Mouse (Mus musculus): ENCODE data around the gene Hs3st3a1. TPM values are rescaled to one million over a fixed set of nuclear protein-coding genes. Genes with fewer than 3 reads are reported as not detected.

Gene Hs3st3a1
- total RNA-seq (2021) (under 1 TPM; 0.31 to 0.45 TPM), polyA plus RNA-seq (2012; rRNA removed) (0.32 and 0.35 TPM in 2 replicates)
- long read RNA-seq: 0 reads

DNA sequence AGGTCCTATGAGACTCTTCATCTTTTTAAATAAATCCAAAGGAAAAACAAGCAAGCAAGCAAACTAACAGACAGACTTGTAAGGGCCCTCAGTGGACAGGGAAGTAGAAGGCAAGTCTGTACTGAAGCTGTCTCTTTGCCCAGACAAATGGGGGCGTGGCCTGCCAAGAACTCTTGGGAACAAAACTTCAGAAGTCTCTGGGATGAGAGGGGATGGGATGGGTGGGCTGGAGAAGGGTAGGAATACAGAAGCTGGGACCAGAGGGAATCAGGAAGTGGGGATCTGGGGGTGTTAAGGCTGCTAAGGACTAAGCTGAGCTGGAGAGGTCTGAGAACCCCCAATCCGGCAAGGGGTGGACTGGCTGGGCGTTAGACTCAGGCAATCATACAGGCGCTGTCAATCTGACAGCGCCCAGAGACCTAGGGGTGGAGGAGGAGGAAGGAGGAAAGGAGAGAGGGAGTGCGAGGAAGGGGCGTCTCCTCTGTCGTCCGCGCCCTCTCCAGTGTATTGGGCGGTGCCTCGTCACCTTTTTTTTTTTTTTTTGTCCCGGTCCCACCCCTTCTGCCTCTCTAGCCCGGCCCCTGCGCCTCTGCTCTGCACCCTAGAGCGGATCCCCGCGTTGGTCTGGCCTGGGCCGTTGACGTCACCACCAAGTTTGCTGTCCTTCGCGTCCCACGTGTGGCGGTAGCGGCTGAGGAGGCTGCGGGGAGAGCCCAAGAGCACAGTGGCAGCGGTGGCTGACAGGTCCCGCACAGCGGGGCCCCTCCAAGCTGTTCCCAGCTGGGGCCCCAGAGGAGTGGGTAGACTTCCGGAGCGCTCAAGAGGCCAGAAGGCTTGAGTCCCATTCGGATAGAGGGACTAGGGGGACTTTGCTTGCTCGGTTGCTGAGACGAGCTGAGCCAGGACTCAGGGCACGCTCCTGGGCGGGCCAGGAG lies at the start of gene Hs3st3a1:
TSS of gene Hs3st3a1 (plus strand) at position 722 of the 935 bp plus-strand sequence.
- no peaks in the 10 kb centered on the region; the same call in 1 of the 2 replicates for H3K4me1 ChIP-seq (ENCODE audit: control insufficient read depth, insufficient read depth, low read length)
- H3K36me3 ChIP-seq (ENCODE audit: control insufficient read depth, insufficient read depth, low read length): no peaks in the 10 kb centered on the region
- TF ChIP-seq EP300 (IDR thresholded peaks at IDR 0.05; ENCODE audit: insufficient read depth, low read depth, low read length): no peak
- TF ChIP-seq POLR2A (IDR thresholded peaks at IDR 0.05; ENCODE audit: insufficient read depth, low read depth, low read length): peak; percentile 66
- peaks cover 12% of the 10 kb centered on the region for H3K27me3 ChIP-seq (ENCODE audit: control insufficient read depth, insufficient read depth, low read length)
- no peaks in the 10 kb centered on the region for H3K79me2 ChIP-seq (replicated peaks; ENCODE audit: control insufficient read depth, insufficient read depth, low read length)
- DNase-seq: peak; percentile 78 to 81
- 1% methylated on average over 31 of the region's 36 CpGs for WGBS
- peak within 1 kb of the TSS; percentile 78 for H3K9ac ChIP-seq (ENCODE audit: low read depth, low read length)
- H3K4me3 ChIP-seq: peak within 1 kb of the TSS; percentile 51
- peak within 1 kb of the TSS; percentile 52 for H3K27ac ChIP-seq
- intact Hi-C loops (cut with DNase I): no loop called here

DNA sequence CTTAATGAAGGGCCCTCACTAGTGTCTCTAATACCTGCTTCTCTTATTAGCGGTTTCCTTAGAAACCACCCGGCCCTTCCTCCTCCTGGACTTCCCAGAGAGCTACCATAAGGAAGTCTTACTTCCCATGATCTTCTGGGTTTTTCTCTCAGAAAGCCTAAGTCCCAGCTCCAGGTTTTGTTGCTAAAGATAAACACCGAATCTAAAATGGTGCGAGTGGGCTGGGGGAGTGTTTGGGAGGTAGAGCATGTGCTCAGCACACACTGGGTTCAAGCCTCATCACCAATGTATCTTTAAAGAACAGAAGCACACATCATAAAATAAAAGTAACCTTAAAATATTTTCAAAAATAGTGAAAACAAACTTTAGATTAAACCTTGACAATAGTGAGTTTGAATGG lies 48.8 kb upstream of the Hs3st3a1 start:
- no peak for TF ChIP-seq POLR2A (IDR thresholded peaks at IDR 0.05; ENCODE audit: insufficient read depth, low read depth, low read length)
- TF ChIP-seq EP300 (IDR thresholded peaks at IDR 0.05; ENCODE audit: insufficient read depth, low read depth, low read length): no peak
- TF ChIP-seq CTCF (IDR thresholded peaks at IDR 0.05): no peak
- WGBS: 82% methylated on average over 4 of the region's 4 CpGs
- DNase-seq: no peak
- Histone ChIP-seq H3K27ac (no peak overlapping the region), H3K27me3 (ENCODE audit: control insufficient read depth, insufficient read depth, low read length) (no peaks in the 10 kb centered on the region), H3K4me1 (ENCODE audit: control insufficient read depth, insufficient read depth, low read length) (no peaks in the 10 kb centered on the region), H3K4me3 (no peak overlapping the region), H3K79me2 (replicated peaks; ENCODE audit: control insufficient read depth, insufficient read depth, low read length) (no peaks in the 10 kb centered on the region), H3K36me3 (ENCODE audit: control insufficient read depth, insufficient read depth, low read length) (no peaks in the 10 kb centered on the region), H3K9ac (ENCODE audit: low read depth, low read length) (no peak overlapping the region)
- intact Hi-C loops (cut with DNase I): no loop called here

DNA sequence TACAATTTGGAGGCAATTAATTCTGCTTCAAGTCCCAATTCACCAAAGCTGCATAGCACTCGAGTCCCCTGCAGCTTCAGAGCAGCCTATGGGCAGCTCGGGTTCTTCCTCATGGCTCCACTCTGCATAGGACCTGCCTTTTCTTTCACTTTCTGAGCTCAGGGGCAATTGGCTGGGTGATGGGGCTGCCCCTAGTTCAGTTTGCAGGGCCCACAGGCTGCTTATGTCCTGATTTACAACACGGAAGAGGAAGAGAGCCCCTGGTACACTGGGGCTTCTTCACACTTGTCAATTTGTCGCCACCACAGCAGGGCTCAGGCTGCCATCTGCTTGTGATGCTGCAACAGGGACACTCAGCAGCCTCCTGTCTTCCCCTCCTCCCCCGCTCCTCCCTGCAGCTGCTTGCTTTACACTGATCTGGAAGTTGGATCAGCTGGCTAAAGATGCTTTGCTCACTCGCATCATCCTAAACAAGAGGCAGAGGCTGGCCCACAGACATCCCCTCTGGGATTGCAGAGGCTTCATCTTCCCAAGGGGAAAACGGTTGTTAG lies 38.7 kb upstream of the Hs3st3a1 start:
- 23% methylated on average over 7 of the region's 7 CpGs for WGBS
- H3K9ac ChIP-seq (ENCODE audit: low read depth, low read length): no peak overlapping the region

DNA sequence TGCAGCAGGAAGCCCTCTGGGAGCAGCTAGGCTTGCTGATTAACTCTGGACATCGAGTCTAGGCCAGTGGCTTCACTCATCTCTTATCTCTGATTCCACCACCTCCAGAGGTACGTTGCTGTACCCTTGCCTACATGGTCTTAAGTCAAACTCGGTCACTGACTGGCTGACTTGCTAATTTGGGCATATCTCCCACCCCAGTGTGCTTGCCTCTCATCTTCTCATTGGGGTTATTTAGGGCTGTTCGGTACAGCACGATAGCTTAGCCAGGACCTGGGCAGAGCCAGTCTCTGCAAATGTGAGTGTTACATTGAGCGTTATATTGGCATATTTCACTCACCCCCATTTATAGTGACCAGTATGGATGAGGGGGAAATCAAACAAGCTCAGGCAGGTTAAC lies 38.2 kb upstream of the Hs3st3a1 start:
- WGBS: 50% methylated on average over 6 of the region's 6 CpGs
- TF ChIP-seq POLR2A (IDR thresholded peaks at IDR 0.05; ENCODE audit: insufficient read depth, low read depth, low read length) (no peak), EP300 (IDR thresholded peaks at IDR 0.05; ENCODE audit: insufficient read depth, low read depth, low read length) (no peak), CTCF (IDR thresholded peaks at IDR 0.05) (no peak)
- Histone ChIP-seq H3K4me3 (no peak overlapping the region), H3K27ac (no peak overlapping the region), H3K27me3 (ENCODE audit: control insufficient read depth, insufficient read depth, low read length) (no peaks in the 10 kb centered on the region), H3K79me2 (replicated peaks; ENCODE audit: control insufficient read depth, insufficient read depth, low read length) (no peaks in the 10 kb centered on the region), H3K4me1 (ENCODE audit: control insufficient read depth, insufficient read depth, low read length) (no peaks in the 10 kb centered on the region), H3K36me3 (ENCODE audit: control insufficient read depth, insufficient read depth, low read length) (no peaks in the 10 kb centered on the region), H3K9ac (ENCODE audit: low read depth, low read length) (no peak overlapping the region)
- DNase-seq: no peak
- intact Hi-C loops (cut with DNase I): no loop called here

More for the DNA sequence above, 38.7 kb upstream of the Hs3st3a1 start:
- intact Hi-C loops (cut with DNase I): no loop called here
- Histone ChIP-seq H3K27me3 (ENCODE audit: control insufficient read depth, insufficient read depth, low read length) (no peaks in the 10 kb centered on the region), H3K4me3 (no peak overlapping the region), H3K79me2 (replicated peaks; ENCODE audit: control insufficient read depth, insufficient read depth, low read length) (no peaks in the 10 kb centered on the region), H3K36me3 (ENCODE audit: control insufficient read depth, insufficient read depth, low read length) (no peaks in the 10 kb centered on the region), H3K27ac (no peak overlapping the region), H3K4me1 (ENCODE audit: control insufficient read depth, insufficient read depth, low read length) (no peaks in the 10 kb centered on the region)
- DNase-seq: peak in 1 of 2 experiments; percentile 19
- TF ChIP-seq CTCF (IDR thresholded peaks at IDR 0.05): no peak
- TF ChIP-seq EP300 (IDR thresholded peaks at IDR 0.05; ENCODE audit: insufficient read depth, low read depth, low read length): no peak
- no peak for TF ChIP-seq POLR2A (IDR thresholded peaks at IDR 0.05; ENCODE audit: insufficient read depth, low read depth, low read length)

DNA sequence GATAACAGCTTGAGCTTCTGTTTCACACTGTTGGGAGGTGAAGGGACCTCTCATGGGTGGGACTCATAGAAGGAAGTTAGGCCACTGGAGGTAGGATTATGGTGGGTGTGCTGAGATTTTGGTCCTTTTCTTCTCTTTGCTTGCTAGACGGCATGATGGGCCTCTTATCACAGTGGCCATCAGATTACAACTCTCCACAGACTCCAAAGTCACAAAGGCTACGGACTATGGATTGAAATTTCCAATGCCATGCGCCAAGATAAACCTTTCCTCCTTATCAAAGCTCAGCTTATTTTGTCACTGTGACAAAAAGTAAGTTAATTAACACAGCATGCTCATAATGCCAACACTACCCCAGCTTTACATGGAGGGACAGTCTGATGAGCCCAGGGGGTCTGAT lies 37.5 kb upstream of the Hs3st3a1 start:
- Histone ChIP-seq H3K27me3 (ENCODE audit: control insufficient read depth, insufficient read depth, low read length) (no peaks in the 10 kb centered on the region), H3K36me3 (ENCODE audit: control insufficient read depth, insufficient read depth, low read length) (no peaks in the 10 kb centered on the region), H3K79me2 (replicated peaks; ENCODE audit: control insufficient read depth, insufficient read depth, low read length) (no peaks in the 10 kb centered on the region), H3K9ac (ENCODE audit: low read depth, low read length) (no peak overlapping the region), H3K4me1 (ENCODE audit: control insufficient read depth, insufficient read depth, low read length) (no peaks in the 10 kb centered on the region), H3K4me3 (no peak overlapping the region), H3K27ac (no peak overlapping the region)
- no peak for DNase-seq
- WGBS: 54% methylated on average over 3 of the region's 3 CpGs
- intact Hi-C loops (cut with DNase I): no loop called here
- no peak for TF ChIP-seq POLR2A (IDR thresholded peaks at IDR 0.05; ENCODE audit: insufficient read depth, low read depth, low read length)
- no peak for TF ChIP-seq EP300 (IDR thresholded peaks at IDR 0.05; ENCODE audit: insufficient read depth, low read depth, low read length)
- TF ChIP-seq CTCF (IDR thresholded peaks at IDR 0.05): no peak
